Mouse (Mus musculus): ENCODE measurements around the gene Spon1.

- no peak for TF ChIP-seq CTCF (IDR thresholded peaks at IDR 0.05; ENCODE audit: low read depth)
- TF ChIP-seq EP300 (optimal IDR thresholded peaks at IDR 0.05), result no peak
Observed at GRCm38 (mm10) chr7:114042973-114043928, 277.5 kb downstream of the Spon1 start.
